Mouse (Mus musculus) limb, embryonic 15.5 days (tissue): ENCODE results near the gene Ndufa12. TPM values are rescaled to one million over a fixed set of nuclear protein-coding genes. Genes with fewer than 3 reads are reported as not detected.

Experiments used
- polyA plus RNA-seq: library from polyadenylated mRNA; unstranded; fragments of >200 nt; fragmentation: Nextera tagmentation; extraction: Ambion mirVana; gene quantifications from 2 replicates; pipeline ENCODE4 v1.2.1, GENCODE M21; 2015

Gene Ndufa12
- polyA plus RNA-seq, 1 experiment from 2014 or later = 253 TPM

Other genes with a start within 250 kb of the Ndufa12 start
- gene Vezt, start 162.9 kb upstream of the Ndufa12 start, polyA plus RNA-seq = 25.4 and 26.3 TPM in 2 replicates
- gene Fgd6, start 162.7 kb upstream of the Ndufa12 start, polyA plus RNA-seq = 2.1 and 2.8 TPM in 2 replicates
- gene Nr2c1, start 50.7 kb upstream of the Ndufa12 start, polyA plus RNA-seq = 8.0 and 9.0 TPM in 2 replicates
- gene Gm4792, start 100.0 kb downstream of the Ndufa12 start, polyA plus RNA-seq = 0.31 TPM in 1 of 2 replicates, not detected in the other
- gene Tmcc3, start 113.2 kb downstream of the Ndufa12 start, polyA plus RNA-seq = 17.5 and 20.8 TPM in 2 replicates